Mouse (Mus musculus): Measurements from ENCODE around the gene Cngb1. TPM values are rescaled to one million over a fixed set of nuclear protein-coding genes. Genes with fewer than 3 reads are reported as not detected.
"Not testable (repeated sequence)": the region's sequence is repeated elsewhere in the genome, so short reads cannot be mapped to it uniquely, and the experiment has no call there.

The Cngb1 gene
- polyA plus RNA-seq, 1 experiment from 2014 or later: 0.12 TPM

- Histone ChIP-seq H3K4me3 (replicated peaks) (no peak overlapping the region), H3K4me1 (replicated peaks) (0 out of 2 replicates have a peak, but pooled peaks cover 13% of the 10 kb centered on the region)
Measured at GRCm38 (mm10) chr8:95243853-95244252, 62.5 kb downstream of the Cngb1 start.

DNA sequence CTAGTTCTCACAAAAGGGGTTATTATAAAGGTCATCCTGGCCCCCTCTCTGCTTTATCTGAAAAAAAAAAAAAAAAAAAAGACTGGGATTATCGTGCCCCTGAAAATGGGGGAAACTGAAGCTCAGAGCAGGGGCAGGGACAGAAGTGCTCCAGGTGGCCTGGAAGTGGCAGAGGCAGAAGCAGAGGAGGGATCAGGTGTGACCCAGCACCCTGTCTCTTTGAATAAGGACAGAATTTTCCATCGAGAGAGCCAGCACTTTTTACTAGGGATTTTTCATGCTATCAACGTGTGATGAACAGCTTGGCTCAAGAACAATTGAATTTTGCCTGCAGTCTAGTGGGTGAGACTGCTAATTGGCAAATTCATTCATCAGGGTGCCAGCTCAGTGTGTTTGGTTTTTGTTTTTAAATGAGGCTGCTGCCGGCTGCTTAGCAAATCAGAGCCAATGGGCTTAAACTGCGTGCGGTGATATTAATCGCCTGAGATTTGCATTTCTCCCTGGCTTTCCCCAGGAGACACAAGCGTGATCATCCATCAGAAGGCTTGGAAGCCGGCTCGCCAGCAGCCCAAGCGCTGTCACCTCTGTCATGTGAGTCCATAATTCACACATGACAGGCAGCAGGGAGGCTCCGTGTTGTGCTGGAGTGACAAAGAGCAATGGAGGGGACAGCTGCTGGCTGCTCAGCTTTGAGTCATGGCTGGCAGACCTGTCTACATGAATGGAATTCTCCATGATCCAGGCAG lies 63.4 kb downstream of the Cngb1 start:
- H3K36me3 ChIP-seq (replicated peaks): no peaks in the 10 kb centered on the region
- H3K9ac ChIP-seq: no peak overlapping the region
- 0 out of 2 replicates have a peak, but pooled peaks cover 13% of the 10 kb centered on the region for H3K4me1 ChIP-seq (replicated peaks)
- no peak for ATAC-seq (ENCODE audit: insufficient read depth)
- no peak overlapping the region for H3K4me2 ChIP-seq
- no peak overlapping the region for H3K4me3 ChIP-seq (replicated peaks)
- WGBS (ENCODE audit: insufficient replicate concordance): 54% methylated on average over 12 of the region's 12 CpGs
- H3K27me3 ChIP-seq: no peaks in the 10 kb centered on the region
- H3K27ac ChIP-seq (replicated peaks): no peak overlapping the region
- no peaks in the 10 kb centered on the region for H3K9me3 ChIP-seq (replicated peaks)

More at GRCm38 (mm10) chr8:95243853-95244252, 62.5 kb downstream of the Cngb1 start:
- Histone ChIP-seq H3K36me3 (replicated peaks) (no peaks in the 10 kb centered on the region), H3K4me2 (no peak overlapping the region), H3K9me3 (replicated peaks) (no peaks in the 10 kb centered on the region), H3K27ac (replicated peaks) (no peak overlapping the region), H3K9ac (no peak overlapping the region), H3K27me3 (no peaks in the 10 kb centered on the region)
- ATAC-seq (ENCODE audit: insufficient read depth): no peak
- 52% methylated on average over 4 of the region's 4 CpGs for WGBS (ENCODE audit: insufficient replicate concordance)

GRCm38 (mm10) chr8:95242099-95242825 lies 64.1 kb downstream of the Cngb1 start:
- 0 out of 2 replicates have a peak, but pooled peaks cover 13% of the 10 kb centered on the region for H3K4me1 ChIP-seq (replicated peaks)
- no peaks in the 10 kb centered on the region for H3K27me3 ChIP-seq
- no peaks in the 10 kb centered on the region for H3K36me3 ChIP-seq (replicated peaks)
- H3K4me2 ChIP-seq: no peak overlapping the region
- H3K4me3 ChIP-seq (replicated peaks): no peak overlapping the region
- H3K27ac ChIP-seq (replicated peaks): no peak overlapping the region
- ATAC-seq (ENCODE audit: insufficient read depth): no peak
- WGBS (ENCODE audit: insufficient replicate concordance): 69% methylated on average over 26 of the region's 26 CpGs
- H3K9me3 ChIP-seq (replicated peaks): no peaks in the 10 kb centered on the region
- no peak overlapping the region for H3K9ac ChIP-seq

- Histone ChIP-seq H3K4me3 (replicated peaks) (no peak overlapping the region), H3K36me3 (replicated peaks) (no peaks in the 10 kb centered on the region), H3K4me2 (no peak overlapping the region), H3K27me3 (no peaks in the 10 kb centered on the region), H3K9me3 (replicated peaks) (no peaks in the 10 kb centered on the region), H3K27ac (replicated peaks) (no peak overlapping the region), H3K4me1 (replicated peaks) (no peaks in the 10 kb centered on the region; the same call in 1 of the 2 replicates), H3K9ac (no peak overlapping the region)
- no peak for ATAC-seq (ENCODE audit: insufficient read depth)
- WGBS (ENCODE audit: insufficient replicate concordance): 6% methylated on average over 3 of the region's 3 CpGs
Measured at GRCm38 (mm10) chr8:95235683-95236082, 70.7 kb downstream of the Cngb1 start.

DNA sequence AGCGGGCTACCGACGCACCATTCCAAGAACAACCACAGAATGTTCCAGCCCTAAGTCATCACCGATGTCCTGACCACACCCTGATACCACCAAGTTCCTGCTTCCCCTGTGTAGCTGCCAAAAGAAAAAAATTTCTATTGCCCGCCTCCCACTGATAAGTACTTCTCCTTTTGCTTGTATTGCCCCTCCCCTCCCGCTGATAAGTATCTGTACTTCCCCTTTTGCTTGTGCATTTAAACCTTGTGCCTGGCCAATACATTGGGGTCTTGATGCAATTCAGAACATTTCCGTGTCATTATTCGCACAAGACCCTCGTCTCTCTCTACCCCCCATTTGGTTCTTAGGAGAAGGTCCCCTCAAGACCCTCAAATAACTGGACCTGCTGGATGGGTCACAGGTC lies 76.3 kb downstream of the Cngb1 start:
- 63% methylated on average over 9 of the region's 9 CpGs for WGBS (ENCODE audit: insufficient replicate concordance)
- not testable (repeated sequence) for H3K27ac ChIP-seq (replicated peaks); H3K9ac ChIP-seq; H3K27me3 ChIP-seq; H3K9me3 ChIP-seq (replicated peaks); H3K4me3 ChIP-seq (replicated peaks); H3K4me1 ChIP-seq (replicated peaks); H3K4me2 ChIP-seq; H3K36me3 ChIP-seq (replicated peaks); ATAC-seq (ENCODE audit: insufficient read depth)

DNA sequence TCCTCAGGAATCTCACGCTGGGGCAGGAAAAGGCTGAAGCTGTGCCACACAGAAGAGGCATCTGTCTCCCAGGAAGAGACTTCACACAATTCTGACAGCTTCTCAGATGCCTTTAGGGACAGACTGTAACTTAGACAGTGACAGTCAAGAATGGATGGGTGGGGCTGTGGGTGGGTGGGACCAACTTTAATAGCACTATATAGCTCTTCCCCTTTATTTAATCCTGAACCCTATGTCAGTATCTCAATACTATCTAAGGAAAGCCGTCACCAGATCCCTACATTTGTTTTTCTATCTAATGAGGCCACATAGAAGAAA lies 79.3 kb downstream of the Cngb1 start:
- no peaks in the 10 kb centered on the region for H3K27me3 ChIP-seq
- no peak overlapping the region for H3K27ac ChIP-seq (replicated peaks)
- H3K36me3 ChIP-seq (replicated peaks): no peaks in the 10 kb centered on the region
- WGBS (ENCODE audit: insufficient replicate concordance): 42% methylated on average over 2 of the region's 2 CpGs
- no peak overlapping the region for H3K4me2 ChIP-seq
- H3K4me3 ChIP-seq (replicated peaks): no peak overlapping the region
- H3K9me3 ChIP-seq (replicated peaks): no peaks in the 10 kb centered on the region
- H3K9ac ChIP-seq: no peak overlapping the region
- no peak for ATAC-seq (ENCODE audit: insufficient read depth)
- H3K4me1 ChIP-seq (replicated peaks): no peaks in the 10 kb centered on the region; the same call in 1 of the 2 replicates

DNA sequence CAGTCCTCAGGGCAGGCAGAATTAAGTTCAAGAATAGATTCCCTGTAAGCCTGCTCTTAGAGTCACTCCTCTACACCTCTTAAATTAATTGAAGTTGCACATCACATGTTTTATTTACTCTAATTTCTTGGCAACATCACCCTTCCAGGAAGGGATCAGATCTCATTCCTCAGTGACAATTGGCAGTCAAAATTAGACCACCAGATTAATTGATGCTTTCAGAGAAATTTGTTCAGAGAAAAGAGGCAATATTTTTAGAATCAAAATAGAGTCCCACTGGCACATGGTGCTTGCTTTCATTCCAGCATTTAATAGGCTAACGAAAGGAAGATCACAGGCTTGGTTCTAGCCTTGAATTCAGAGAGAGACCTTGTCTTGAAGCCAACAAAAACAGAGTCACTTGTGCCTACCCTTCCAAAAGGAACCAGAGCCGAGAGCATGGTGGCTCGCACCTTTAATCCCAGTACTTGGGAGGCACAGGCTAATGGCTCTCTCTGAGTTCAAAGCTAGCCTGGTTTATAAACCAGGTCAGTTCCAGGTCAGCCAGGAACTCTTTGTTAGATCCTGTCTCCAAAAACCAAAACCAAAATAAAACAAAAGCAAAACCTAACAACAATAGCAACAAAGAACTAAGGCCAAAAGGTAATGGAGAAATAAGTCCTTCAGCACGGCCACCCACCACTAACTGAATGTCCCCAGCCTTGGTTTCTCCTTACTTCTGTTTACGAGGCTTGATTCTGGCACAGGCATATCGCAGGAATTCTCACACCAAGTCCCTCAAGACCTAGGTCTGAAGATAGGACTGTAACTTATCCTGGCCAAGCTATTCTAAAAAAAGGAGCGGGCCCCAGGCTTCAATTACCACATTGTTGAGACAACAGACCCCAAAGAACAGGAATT lies 79.9 kb downstream of the Cngb1 start:
- Histone ChIP-seq H3K36me3 (replicated peaks) (no peaks in the 10 kb centered on the region), H3K27me3 (no peaks in the 10 kb centered on the region), H3K9me3 (replicated peaks) (no peaks in the 10 kb centered on the region), H3K27ac (replicated peaks) (no peak overlapping the region), H3K4me2 (no peak overlapping the region), H3K4me1 (replicated peaks) (no peaks in the 10 kb centered on the region), H3K4me3 (replicated peaks) (no peak overlapping the region), H3K9ac (no peak overlapping the region)
- ATAC-seq (ENCODE audit: insufficient read depth): no peak
- 51% methylated on average over 7 of the region's 7 CpGs for WGBS (ENCODE audit: insufficient replicate concordance)

- Histone ChIP-seq H3K4me2 (no peak overlapping the region), H3K27ac (replicated peaks) (no peak overlapping the region), H3K9ac (no peak overlapping the region), H3K27me3 (no peaks in the 10 kb centered on the region), H3K4me3 (replicated peaks) (no peak overlapping the region), H3K36me3 (replicated peaks) (no peaks in the 10 kb centered on the region), H3K9me3 (replicated peaks) (no peaks in the 10 kb centered on the region), H3K4me1 (replicated peaks) (no peaks in the 10 kb centered on the region)
- WGBS (ENCODE audit: insufficient replicate concordance): 54% methylated on average over 5 of the region's 5 CpGs
- no peak for ATAC-seq (ENCODE audit: insufficient read depth)
Measured at GRCm38 (mm10) chr8:95223969-95224368, 82.4 kb downstream of the Cngb1 start.

- no peaks in the 10 kb centered on the region for H3K9me3 ChIP-seq (replicated peaks)
- no peak overlapping the region for H3K4me3 ChIP-seq (replicated peaks)
- WGBS (ENCODE audit: insufficient replicate concordance): 16% methylated on average over 2 of the region's 2 CpGs
- H3K4me1 ChIP-seq (replicated peaks): no peaks in the 10 kb centered on the region
- no peak overlapping the region for H3K4me2 ChIP-seq
- H3K27me3 ChIP-seq: no peaks in the 10 kb centered on the region
- ATAC-seq (ENCODE audit: insufficient read depth): no peak
- no peaks in the 10 kb centered on the region for H3K36me3 ChIP-seq (replicated peaks)
- H3K9ac ChIP-seq: no peak overlapping the region
- H3K27ac ChIP-seq (replicated peaks): no peak overlapping the region
Measured at GRCm38 (mm10) chr8:95221045-95221444, 85.3 kb downstream of the Cngb1 start.

DNA sequence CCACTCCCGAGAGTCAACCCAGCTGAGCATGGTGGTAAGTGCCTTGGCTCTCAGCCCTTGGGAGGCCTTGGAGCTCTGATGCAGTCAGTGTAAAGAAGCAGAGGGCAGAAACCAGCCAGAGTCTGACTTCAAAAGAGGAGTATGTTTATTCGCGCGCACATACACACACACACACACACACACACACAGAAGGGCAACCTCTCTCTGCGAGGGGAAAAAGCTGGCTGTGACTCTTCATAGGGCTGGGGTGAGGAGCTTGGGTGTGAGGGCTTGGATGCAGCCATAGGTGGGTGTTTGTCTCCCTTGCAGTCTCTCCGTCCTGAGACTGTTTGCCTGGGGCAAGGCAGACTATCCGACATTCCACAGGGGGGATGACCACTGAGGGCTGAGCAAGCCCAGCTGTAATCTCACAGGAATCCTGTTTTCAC lies 85.8 kb downstream of the Cngb1 start:
- Histone ChIP-seq H3K4me3 (replicated peaks) (no peak overlapping the region), H3K4me2 (no peak overlapping the region), H3K27me3 (no peaks in the 10 kb centered on the region), H3K4me1 (replicated peaks) (no peaks in the 10 kb centered on the region), H3K9me3 (replicated peaks) (no peaks in the 10 kb centered on the region), H3K27ac (replicated peaks) (no peak overlapping the region), H3K36me3 (replicated peaks) (no peaks in the 10 kb centered on the region), H3K9ac (no peak overlapping the region)
- ATAC-seq (ENCODE audit: insufficient read depth): no peak
- 45% methylated on average over 7 of the region's 7 CpGs for WGBS (ENCODE audit: insufficient replicate concordance)

- Histone ChIP-seq H3K27me3 (no peaks in the 10 kb centered on the region), H3K36me3 (replicated peaks) (no peaks in the 10 kb centered on the region), H3K9me3 (replicated peaks) (no peaks in the 10 kb centered on the region), H3K4me3 (replicated peaks) (no peak overlapping the region), H3K9ac (no peak overlapping the region), H3K27ac (replicated peaks) (no peak overlapping the region), H3K4me1 (replicated peaks) (no peaks in the 10 kb centered on the region), H3K4me2 (no peak overlapping the region)
- 80% methylated on average over 8 of the region's 8 CpGs for WGBS (ENCODE audit: insufficient replicate concordance)
- ATAC-seq (ENCODE audit: insufficient read depth): no peak
Measured at GRCm38 (mm10) chr8:95219623-95220022, 86.8 kb downstream of the Cngb1 start.
